Mouse (Mus musculus) embryo, embryonic 10.5 days (tissue): ENCODE results near the gene March7.

ENCODE experiments used
- DNase-seq: peaks from one replicate; pipeline ENCODE4 v3.0.0-alpha.2; 2015; ENCODE audit warnings: low spot score

The March7 gene

DNA sequence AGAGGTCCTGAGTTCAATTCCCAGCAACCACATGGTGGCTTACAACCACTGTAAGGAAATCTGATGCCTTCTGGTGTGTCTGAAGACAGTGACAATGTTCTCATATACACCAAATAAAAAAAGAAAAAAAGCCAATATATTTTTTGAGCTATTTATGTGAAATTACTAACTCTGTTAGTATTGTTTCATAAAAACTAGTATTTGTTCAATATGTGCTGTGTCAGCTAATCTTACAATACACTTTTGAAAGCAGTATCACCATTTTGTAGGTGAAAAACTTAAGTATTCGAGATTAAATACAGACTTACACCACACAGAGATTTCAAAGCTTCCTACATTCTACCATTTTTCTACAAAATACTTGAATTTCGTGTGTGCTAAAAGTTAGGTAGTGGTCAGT, 5.0 kb downstream of the March7 start:
- no peak for DNase-seq

DNA sequence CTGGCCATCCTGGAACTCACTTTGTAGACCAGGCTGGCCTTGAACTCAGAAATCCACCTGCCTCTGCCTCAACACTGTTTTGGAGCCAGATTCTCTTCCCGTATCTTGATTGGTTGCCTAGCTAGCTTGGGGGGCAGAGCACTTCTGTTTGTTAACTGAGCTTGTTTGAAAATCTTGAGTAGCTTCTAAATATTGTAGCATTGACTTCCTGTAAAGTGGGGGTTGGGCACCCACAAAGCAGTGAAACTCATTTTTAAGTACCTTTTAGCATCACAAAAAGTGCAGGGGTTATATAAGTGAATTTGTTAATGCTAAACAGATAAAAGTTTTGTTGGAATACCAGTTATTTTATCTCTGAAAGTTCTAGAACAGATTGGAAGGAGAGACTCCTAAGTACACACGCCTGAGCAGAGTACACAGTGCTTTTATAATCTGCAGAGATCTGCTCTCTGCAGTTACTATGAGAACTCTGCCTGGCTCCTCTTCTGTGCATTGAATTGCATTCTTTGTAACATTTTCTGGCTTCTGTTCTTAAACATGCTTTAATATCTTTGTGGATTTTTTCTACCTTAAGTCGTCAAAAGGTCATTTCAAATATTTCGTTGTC, 7.0 kb downstream of the March7 start:
- no peak for DNase-seq

DNA sequence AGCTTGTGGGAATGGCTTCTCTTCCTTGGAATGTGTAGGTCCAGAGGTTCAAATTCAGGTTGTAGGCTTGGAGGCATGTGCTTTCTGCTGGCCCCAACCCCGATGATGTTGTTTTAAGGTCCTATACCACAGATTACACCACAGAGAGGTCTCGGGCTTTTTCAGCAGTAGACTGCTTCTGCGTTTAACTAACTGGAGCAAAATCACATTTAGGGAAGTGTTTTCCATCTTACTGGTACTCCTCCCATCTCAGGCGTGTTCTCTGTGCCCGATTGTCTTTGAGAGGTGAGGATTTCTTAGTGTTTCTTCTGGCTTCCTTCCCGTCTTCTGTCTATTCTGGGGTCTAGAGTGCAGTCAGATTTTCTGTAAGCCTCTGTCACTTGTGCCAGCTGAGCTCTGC, 7.9 kb downstream of the March7 start:
- DNase-seq, result no peak

DNA sequence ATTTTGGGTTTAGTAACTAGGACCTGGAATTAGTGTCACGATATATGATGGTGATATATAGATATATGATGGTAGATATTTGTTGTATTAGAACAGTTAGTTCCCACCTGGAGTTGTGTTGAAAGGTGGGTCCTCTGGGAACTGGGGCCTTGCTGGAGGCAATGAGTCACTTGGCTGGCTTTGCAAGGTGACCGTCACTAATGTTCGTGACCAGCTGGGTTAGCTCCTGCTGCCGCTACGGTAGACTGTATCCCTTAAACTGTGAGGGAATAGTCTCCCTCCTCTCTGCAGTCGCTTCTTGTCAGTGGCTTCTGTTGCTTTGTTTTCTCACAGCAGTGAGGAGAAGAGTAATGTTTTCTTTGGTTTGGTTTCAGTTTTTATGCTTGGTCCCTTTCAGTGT, 11.5 kb downstream of the March7 start:
- no peak for DNase-seq

DNA sequence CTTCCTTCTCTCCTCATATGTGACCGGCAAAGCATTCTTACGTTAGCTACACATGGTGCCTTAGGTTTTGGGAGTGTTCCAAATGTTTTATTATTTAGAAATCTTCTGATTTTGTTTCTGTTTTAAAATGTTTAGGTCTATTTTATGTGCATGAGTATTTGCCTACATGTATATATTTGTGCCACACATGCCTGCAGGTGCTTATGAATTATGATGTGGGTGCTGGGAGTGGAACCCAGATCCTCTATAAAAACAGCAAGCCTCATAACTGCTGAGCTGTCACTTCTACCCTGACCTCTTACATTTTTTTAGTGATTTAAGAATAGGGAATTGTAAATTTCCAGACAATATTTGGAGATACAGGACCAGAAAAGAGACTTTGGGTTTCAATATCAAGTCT, 12.3 kb downstream of the March7 start:
- no peak for DNase-seq

DNA sequence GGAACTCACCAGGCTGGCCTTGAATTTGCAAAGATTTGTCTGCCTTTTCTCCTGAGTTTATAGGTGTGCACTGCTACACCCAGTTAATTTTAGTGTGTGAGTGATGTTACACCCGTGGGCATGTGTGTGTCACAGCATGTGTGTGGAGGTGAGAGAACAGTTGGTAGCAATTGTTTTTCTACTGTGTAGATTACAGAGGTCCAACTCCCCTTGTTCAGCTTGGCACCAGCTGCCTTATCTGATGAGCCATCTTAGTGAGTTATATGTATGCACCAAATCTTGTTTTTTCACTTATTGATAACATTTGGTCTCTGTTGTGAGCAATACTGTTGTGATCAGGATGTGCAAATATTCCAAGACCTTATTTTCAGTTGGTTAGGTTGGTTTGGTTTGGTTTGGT, 13.8 kb downstream of the March7 start:
- no peak for DNase-seq

DNA sequence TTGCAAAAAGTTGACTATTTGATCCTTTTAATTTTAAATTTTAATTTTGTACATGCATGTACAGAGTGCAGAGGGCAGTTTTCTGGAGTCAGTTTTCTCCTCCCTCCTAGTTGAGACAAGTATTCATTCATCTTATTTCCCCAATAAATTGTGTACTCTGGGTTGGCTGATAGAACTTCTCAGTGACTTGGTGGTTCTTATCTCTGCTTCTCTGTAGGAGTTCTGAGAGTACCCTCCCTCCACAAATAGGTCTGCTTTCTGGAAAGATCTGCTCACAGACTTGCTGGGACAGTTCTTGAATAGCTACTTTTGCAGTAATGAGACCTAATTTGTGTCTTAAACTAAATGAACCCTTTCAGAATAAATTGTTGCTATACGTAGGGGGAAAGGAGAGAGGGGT, 18.8 kb downstream of the March7 start:
- no peak for DNase-seq

DNA sequence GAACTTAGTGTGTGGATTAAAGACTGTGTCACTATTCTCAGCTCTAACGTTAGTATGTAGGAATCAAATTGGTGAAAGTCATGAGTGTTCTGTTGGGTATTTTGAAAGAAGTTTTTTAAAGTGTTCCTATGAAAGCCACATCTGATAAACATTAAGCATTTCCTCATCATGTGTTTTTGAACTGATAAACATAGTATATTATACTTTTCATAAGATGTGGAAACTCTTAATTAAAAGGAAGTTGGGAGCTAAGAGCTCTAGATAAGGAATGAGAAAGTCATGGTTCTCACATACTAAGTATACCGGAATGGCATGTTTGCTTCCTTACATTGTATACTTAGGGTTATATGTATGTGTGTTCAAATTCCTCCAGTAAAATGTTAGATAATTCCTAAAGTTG, 20.7 kb downstream of the March7 start:
- no peak for DNase-seq

DNA sequence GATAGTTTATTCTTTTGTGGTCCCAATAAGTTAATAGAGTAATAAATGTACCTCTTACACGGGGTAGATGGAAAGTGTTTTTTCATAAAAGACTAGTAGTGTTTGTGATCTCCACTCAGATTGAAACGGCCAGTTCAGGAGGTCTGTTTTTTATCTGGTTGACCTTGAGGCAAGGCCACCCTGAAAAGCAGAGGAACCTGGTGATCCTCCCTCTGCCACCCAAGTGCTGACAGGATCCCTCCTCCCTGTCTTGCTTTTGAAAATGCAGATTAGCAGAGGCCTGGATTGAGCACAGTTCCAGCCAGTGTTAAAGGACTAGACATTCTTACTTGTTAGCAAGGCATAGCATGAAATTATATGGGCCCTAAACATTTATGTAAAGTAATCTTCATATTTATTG, 23.5 kb downstream of the March7 start:
- no peak for DNase-seq

DNA sequence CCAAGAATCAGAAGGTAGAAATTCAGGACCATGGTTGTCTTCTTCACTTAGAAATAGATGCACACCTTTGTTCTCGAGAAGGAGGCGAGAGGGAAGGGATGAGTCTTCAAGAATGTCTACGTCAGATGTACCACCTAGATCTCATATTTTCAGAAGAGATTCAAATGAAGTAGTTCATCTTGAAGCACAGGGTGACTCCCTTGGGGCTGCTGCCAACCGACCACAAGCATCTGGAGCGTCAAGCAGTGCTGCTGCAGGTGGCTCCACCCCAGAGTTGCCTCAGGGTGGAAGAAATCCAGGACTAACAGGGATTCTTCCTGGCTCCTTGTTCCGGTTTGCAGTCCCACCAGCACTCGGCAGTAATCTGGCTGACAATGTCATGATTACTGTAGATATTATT, 24.8 kb downstream of the March7 start:
- DNase-seq, result no peak

DNA sequence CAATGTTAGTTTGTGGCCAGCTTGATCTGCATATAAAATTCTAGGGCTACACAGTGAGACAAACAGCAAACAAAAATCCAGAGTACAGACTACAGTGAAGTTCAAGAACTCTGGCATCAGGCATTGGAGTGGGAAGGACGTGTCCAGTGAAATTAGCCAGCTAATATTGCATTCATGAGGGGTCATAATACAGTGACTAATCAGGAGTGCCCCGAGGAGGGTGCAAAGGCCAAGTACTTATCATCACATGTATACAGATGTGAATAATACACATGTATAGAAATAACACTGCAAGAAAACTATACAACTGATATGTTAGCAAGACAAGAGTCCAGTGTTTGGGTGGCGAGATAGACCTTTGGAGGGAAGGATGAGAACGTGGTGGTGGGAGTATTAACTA, 43.1 kb downstream of the March7 start:
- no peak for DNase-seq

DNA sequence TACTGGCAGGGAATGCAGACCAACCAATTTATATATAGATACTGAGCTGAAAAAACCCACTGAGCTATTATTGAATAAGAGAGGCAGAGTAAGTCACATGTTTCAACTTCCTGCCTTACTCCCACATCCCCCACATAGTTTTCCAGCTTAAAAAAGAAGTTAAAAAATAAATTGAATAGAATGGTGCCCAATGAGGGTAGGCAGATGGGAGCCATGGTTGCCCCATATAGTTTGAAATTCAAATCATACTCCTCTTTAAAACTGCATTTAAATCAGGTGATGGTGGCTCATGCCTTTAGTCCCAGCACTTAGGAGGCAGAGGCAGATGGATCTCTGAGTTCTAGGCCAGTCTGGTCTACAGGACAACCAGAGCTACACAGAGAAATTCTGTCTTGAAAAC, 43.8 kb downstream of the March7 start:
- no peak for DNase-seq

DNA sequence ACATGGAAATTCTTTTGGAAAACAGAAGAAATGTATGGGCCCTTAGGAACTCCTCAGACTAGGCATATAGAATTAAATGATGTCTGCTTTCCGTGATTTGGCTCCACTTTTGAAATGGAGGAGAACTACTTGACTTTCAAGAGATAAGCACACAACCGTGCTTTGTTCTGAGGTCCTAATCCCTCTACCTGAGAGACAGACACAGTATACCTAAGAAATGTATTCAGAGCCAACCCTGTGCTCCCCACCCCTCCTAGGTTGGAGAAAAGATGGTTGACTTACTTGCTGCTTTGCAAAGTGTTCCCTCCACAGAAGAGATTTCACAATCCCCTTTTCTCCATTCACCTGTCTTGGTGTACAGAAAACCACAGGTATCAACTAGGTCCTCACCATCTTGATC, 47.1 kb downstream of the March7 start:
- no peak for DNase-seq

DNA sequence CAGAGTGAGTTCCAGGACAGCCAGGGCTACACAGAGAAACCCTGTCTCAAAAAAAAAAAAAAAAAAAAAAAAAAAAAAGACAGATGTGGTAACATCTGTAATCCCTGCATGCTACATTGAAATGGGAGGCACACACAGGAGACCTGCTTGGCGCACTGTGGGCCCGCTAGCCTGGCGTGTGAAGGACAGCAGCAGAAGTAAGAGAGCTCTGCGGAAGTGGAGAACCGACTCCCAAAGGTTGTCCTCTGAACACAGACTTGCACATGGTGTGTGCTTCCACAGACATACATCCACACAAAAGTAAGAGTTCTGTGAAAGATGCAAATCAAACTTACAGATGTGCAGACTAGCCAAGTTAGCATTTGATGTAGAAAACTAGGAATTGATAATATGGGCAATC, 49.5 kb downstream of the March7 start:
- no peak for DNase-seq

DNA sequence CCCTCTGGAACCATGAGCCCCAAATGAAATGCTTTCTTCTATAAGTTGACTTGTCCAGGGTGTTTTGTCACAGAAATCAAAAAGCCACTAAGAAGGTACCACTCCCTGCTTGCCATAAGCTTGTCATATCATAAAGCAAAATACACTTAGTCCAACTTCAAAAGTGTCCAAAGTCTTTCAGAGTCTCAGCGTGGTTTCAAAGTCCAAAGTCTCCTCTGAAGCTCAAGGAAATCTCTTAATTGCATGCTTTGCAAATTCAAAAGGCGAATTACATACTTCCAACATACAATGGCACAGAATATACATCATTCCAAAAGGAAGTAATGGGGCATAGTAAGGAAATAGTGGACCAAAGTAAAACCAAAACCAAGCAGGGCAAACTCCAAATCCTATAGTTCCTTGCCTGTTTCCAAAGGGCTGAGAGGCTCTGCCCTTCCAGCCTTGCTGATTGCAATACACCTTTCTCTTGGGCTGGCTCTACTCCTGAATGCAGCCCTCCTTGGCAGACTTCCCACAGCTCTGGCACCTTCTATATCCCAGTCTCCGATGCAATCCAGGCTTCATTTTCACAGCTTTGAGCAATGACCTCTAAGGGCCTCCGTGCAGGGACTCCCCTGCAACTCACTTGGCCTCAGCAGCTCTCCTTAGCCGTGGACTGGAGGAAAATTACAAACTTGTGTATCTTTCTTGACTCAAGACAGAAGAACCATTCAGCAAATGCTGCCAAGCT, 51.1 kb downstream of the March7 start:
- no peak for DNase-seq

DNA sequence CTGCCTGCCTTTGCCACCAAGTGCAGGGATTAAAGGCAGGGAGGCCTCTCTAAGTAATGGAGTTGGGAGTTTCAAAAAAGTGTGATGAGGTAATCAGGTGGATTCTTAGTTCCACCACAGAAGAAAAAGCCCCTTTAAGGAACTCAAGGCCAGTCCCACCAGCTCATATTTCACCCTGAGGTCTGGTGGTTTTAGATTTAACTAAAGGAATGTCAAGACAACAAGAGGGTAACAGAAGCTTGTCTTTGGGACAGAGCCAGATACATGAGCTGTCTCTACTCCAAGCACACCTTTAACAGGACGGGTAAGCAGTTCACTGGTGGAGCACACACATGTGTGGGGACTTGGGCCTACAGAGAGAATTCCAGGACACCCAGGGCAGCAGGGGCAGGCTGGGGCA, 57.9 kb downstream of the March7 start:
- DNase-seq, result no peak

DNA sequence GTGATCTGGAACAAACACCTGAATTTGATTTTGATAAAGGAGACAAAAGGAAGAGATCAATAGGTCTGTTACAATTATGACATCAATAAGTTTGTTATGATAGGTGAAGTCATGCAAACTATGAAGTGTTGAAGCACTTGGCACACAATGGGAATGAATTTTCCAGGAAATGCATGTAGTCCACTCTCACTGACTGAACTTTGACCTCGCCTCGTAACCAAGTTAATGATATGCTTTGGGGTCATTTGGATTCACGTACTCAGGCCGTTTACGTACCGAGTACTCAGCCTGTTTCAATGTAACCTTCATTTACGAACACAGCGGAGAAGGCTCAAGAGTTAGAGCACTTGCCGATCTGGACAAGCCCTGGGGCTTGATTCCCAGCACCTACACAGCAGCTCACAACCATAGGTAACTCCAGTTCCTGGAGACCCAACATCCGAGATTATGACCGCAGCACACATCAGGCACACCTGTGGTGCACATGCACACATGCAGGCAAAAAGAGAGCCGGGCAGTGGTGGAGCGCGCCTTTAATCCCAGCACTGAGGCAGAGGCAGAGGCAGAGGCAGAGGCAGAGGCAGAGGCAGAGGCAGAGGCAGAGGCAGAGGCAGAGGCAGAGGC, 60.3 kb downstream of the March7 start:
- DNase-seq, result no peak

DNA sequence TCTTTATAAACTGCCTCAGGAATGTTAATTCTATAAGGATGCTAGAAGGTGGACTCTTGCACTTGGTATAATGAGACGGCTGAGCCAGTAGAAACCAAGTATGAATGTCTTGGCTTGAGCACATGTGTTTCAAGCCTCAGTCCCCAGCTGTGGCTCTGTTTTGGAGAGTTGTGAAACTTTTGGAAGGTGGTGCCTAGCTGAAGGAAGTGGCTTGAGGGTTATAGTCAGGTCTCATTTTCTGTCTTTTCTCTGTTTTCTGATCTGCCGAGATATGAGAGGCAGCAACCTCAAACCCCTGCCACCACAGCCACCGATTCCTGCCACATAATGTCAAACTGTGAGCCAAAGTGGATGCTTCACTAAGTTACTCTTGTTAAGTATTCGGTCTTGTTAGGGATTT, 68.9 kb downstream of the March7 start:
- no peak for DNase-seq

DNA sequence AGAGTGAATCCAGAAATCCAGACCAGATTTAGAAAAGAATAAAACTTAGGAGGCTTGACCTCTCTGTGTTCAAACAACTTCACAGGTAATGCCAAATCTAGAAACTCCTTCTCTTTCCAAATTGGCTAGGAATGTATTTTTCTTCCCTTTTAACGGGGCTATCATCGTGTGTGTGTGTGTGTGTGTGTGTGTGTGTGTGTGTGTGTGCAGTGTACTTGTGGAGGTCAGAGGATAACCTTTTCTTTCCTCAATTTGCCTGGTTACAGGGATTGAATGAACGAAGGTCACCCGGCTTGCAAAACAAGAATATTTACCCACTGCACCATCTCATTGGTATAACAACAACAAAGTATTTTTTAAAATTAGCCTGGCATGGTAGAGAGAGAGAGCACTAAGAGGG, 72.9 kb downstream of the March7 start:
- no peak for DNase-seq

DNA sequence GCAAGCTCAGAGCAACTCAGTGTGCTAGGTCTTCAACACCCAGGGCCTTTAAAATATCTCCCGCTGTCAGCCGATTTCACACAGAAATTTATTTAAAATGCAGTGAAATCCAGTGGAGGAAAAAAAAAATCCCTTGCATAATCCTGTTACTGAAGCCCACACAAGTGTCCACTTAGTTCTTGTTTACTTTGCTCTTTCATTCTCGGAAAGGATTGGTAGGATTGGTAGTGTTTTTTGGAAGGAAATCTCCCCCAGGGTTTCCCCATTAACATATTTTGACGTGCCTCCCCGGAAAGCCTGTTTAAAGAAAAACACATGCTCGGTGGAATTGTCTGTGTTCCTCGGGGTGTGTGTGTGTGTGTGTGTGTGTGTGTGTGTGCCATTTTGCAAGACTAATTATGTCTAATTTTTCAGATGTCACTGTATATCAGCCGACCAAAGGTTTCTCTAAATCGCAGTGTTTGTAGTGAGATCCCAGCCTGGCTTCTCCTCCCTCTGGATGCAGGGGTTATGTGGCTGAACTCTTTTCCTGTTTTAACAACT, 73.6 kb downstream of the March7 start:
- DNase-seq, result peak; percentile 11

DNA sequence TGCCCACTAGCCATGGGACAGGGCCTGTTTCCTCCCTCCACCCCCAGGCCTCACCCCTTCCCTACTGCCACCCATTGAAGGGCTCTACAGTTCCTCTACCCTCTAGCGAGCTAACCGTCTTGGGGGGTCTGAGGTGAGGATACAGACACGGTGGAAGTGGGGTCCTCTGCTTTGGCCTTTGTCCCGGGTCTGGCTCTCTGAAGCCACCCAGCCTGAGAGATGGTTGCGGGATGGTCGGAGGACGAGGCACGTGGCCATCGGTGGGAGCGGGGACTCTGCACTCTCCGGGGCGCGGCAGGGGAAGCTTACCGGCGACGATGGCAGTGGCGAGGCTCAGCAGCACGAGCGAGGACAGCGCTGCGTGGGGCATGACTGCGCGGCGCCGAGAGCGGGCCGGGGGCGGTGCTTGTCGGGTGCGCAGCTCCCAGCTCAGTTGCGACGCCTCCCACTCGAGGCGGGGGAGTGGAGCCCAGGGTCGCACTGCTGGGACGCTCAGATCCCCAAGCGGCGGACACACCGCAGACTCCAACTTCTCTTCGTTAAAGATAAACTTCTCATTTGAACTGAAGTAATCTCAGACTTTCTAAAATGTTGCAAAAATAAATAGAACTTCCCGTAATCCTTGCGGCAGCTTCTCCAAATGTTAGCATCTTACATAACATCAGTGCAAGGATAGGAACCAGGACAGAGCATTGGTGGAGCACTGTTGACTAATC, 74.2 kb downstream of the March7 start:
- peak; percentile 69 for DNase-seq

DNA sequence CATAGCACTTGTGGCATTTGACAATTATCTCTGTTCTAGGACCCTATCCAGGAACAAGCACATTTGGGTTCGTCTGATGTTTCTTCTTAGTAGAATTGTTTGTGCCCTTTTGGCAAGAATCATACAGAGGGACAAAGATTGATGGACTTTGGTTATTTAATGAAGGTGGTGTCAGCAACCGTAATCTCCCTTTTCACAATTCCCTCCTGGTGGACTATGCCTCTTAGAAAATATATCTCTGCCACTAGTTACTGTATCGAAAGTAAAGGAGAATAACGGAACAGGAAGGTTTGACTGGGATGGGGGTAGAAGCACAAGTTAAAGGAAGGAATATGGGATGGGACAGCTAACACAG, 74.8 kb downstream of the March7 start, which contains the start of gene Cd302:
Gene Cd302 (minus strand): TSS at position 22 of the 355 bp plus-strand sequence.
- DNase-seq, result no peak

DNA sequence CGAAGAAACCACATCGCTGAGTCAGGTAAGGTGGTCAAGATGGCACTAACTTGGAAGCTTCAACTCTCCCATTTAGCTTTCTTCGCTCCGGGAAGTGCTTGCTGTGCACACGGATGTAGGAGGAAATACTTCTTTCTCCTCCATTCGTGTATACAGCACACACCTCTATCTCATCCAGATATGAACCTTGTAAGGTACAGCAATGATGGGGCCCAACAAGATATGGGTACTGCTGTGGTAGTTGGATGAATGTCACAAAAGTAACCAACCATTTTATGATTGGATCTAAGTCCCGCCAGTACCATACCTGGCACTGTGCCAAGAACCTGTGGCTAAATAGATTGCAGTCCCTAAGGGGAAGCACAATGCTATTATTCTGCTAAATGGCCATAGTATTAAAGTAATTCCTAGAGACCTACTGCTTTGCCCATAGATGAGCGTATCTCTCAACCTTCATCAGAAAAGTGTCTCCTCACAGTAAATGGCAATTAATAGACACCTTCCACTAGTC, 75.5 kb downstream of the March7 start:
- DNase-seq, result no peak
